Mouse (Mus musculus) neutrophil, adult 59 days (primary cell): ENCODE data around the gene Sspo. TPM values are rescaled to one million over a fixed set of nuclear protein-coding genes. Genes with fewer than 3 reads are reported as not detected.

Experiments used
- total RNA-seq, 2 experiments: library from RNA; stranded (reverse); gene quantifications; 1 replicate in 1 of 2; 2 replicates in 1 of 2; pipeline ENCODE4 v1.2.4; 2023

The Sspo gene
- total RNA-seq = under 1 TPM; 0.04 to 0.09 TPM

DNA sequence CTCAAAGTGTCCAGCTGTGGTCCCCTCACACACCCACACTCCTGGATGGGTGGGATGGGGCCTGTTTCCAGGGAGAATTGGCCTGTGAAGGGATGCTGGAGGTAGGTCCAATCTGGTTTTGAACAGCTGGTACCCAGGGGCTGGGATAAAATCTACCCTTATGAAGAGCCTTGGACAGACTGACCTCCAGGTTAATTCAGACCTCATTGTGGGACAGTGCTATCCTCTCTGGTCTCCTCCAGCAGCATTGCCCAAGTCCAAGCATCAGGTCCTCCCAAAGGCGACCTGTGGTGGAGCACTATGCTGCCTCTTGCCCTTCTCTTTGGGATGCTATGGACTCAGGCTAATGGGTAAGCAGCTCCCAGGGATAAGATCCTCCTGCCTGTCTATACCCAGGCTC, at the start of gene Sspo:
Sspo (plus strand) TSS at position 301 of the 400 bp plus-strand sequence.

GRCm38 (mm10) chr6:48445181-48446101, 2.6 kb upstream of the Sspo start, which contains the start of gene Zfp467:
Zfp467 (minus strand) TSS chr6:48445825.

DNA sequence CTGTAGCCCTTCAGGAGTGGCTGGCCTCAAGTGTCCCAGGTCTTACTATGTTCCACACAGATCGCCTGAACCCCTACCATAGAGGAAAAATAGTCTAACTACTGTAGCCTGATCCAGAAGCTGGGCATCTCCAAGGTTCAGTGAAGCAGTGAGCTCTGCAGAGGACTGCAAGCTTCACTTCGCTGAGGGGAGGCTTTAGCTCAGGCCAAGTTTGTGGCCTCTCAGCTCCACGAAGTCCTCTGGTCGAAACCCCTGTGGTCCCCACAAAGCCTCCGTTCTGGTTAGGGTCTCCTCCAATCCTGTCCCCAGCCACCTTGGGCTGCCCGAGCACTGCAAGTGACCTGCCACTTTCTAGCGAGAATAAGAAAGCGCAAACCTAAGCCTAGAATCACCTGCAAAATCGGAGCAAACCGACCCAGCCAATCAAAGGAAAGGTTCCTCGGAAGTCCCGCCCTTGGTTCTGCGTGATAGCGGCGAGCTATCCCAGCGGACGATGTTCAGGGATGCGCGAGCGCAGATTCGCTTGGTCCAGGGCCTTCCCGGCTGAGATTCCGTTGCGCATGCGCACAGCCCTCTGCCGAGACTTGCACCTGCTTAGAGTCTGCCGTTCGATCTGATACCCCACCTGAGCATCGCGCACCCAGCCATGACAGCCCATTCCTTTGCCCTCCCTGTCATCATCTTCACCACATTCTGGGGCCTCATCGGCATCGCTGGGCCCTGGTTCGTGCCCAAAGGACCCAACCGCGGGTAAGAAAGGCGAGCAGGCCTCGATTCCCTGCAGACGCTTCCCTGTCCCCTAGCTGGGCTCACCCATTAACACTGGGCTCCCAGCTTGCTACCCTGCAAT, 89.3 kb downstream of the Sspo start, which contains the start of gene Atp6v0e2:
Atp6v0e2 (plus strand) TSS at position 511 of the 850 bp plus-strand sequence.

Other genes with a start within 250 kb of the Sspo start
- gene Krba1, start 52.6 kb upstream of the Sspo start, total RNA-seq = 1 to 10 TPM; 1.4 to 1.8 TPM
- gene Zfp467, start 2.4 kb upstream of the Sspo start, total RNA-seq = 10 to 100 TPM; 12.4 to 16.9 TPM
- gene Atp6v0e2, start 89.4 kb downstream of the Sspo start, total RNA-seq = under 1 TPM; 0.35 to 0.67 TPM
- 10 to 100 TPM; 26.3 to 32.0 TPM for gene Lrrc61, start 106.6 kb downstream of the Sspo start, total RNA-seq
- not detected for gene Rarres2, start 124.6 kb downstream of the Sspo start, total RNA-seq
- not detected for gene Gm45021, start 141.4 kb downstream of the Sspo start, total RNA-seq
- gene Repin1, start 145.7 kb downstream of the Sspo start, total RNA-seq = 1 to 10 TPM; 1.8 to 5.0 TPM
- gene Gm44965, start 145.7 kb downstream of the Sspo start, total RNA-seq = not detected
- gene Zfp775, start 153.8 kb downstream of the Sspo start, total RNA-seq = 1 to 10 TPM in 1 of 2 experiments, under 1 TPM in 1; 0.89 to 3.1 TPM
- gene AI854703, start 178.5 kb downstream of the Sspo start, total RNA-seq = under 1 TPM in 1 of 2 experiments, not detected in 1; 0.13 TPM
- under 1 TPM; 0.26 to 0.31 TPM for gene Gimap8, start 199.0 kb downstream of the Sspo start, total RNA-seq
- 1 to 10 TPM; 3.6 to 4.9 TPM for gene Gimap9, start 227.9 kb downstream of the Sspo start, total RNA-seq
- under 1 TPM; 0.66 to 0.95 TPM for gene Gimap4, start 236.3 kb downstream of the Sspo start, total RNA-seq